Mouse (Mus musculus): ENCODE results near the gene Adgrg3.

- TF ChIP-seq CTCF (IDR thresholded peaks at IDR 0.05; ENCODE audit: borderline replicate concordance, extremely low read depth, insufficient read depth, insufficient read length): no peak
- TF ChIP-seq POLR2A (IDR thresholded peaks at IDR 0.05; ENCODE audit: borderline replicate concordance, extremely low read depth, insufficient read depth, insufficient read length, poor library complexity, severe bottlenecking): no peak
These were observed 27.3 kb downstream of the Adgrg3 start for GRCm38 (mm10) chr8:95044811-95045210.
